Mouse (Mus musculus) cortical plate, adult 2 months (tissue): ENCODE results near the gene Pard3b.

ENCODE experiments used
- CTCF ChIP-seq: fragments of 200-500 bp; IDR thresholded peaks from 2 replicates; pipeline ENCODE4 v1.5.1; 2011; ENCODE audit warnings: mild to moderate bottlenecking, control low read depth, low read length; ENCODE audit not compliant: insufficient read depth; ENCODE audit errors: extremely low read depth
- POLR2A ChIP-seq: fragments of 200-500 bp; IDR thresholded peaks from 2 replicates; pipeline ENCODE4 v1.6.1; 2011; ENCODE audit warnings: mild to moderate bottlenecking, low read length, control low read depth; ENCODE audit not compliant: insufficient read depth; ENCODE audit errors: extremely low read depth

DNA sequence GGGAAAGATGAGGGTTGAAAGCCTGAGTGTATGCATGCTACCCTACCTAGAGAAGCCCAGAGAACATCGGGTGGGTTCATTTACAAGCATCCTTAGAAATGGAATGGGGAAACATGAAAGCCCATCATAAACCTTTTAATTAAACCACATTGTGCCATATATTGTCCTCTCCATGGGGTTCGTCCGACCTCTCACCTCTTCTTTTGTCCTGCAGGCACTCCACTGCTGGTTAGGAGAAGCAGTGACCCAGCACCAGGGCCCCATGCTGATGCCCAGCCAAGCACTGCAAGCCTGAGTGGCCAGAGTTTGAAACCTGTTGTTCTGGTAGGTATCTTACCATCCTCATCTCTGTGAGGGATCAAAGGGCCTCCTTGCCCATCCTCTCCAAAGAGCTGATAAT, 437.5 kb downstream of the Pard3b start:
- TF ChIP-seq CTCF (no peak), POLR2A (no peak)
